Mouse (Mus musculus): ENCODE data around the gene Ifngr1. TPM values are rescaled to one million over a fixed set of nuclear protein-coding genes. Genes with fewer than 3 reads are reported as not detected.

Ifngr1 gene
- polyA plus RNA-seq (2017; shearing (Covaris generic)), result 100 to 1,000 TPM; 181 to 354 TPM

GRCm38 (mm10) chr10:19591641-19592441 is at the start of gene Ifngr1:
TSS of gene Ifngr1 (plus strand) at chr10:19591949.

GRCm38 (mm10) chr10:19621408-19622048 is 29.8 kb downstream of the Ifngr1 start, which contains the start of gene Il22ra2:
TSS of gene Il22ra2 (plus strand) at chr10:19621998.

Other genes starting within 250 kb of the Ifngr1 start
- gene Olig3, start 235.4 kb upstream of the Ifngr1 start, polyA plus RNA-seq (2017; shearing (Covaris generic)), result under 1 TPM; 0.12 to 0.89 TPM
- gene Il22ra2, start 30.0 kb downstream of the Ifngr1 start, polyA plus RNA-seq (2017; shearing (Covaris generic)), result not detected
- gene Il20ra, start 120.6 kb downstream of the Ifngr1 start, polyA plus RNA-seq (2017; shearing (Covaris generic)), result not detected

Data from inflammation-experienced regulatory T-cells (primary cell).